Mouse (Mus musculus) testis, adult 2 months (tissue): ENCODE results near the gene Gm20388. TPM values are rescaled to one million over a fixed set of nuclear protein-coding genes. Genes with fewer than 3 reads are reported as not detected.
"Not testable (repeated sequence)": the region's sequence is repeated elsewhere in the genome, so short reads cannot be mapped to it uniquely, and the experiment has no call there.

Experiments used
- H3K27ac ChIP-seq: fragments of 200-500 bp; 2 replicates; pipeline ENCODE4 v1.5.1; 2012; ENCODE audit warnings: low read depth, low read length; ENCODE audit not compliant: control insufficient read depth, insufficient read depth
- H3K27me3 ChIP-seq: fragments of 200-500 bp; 2 replicates; pipeline ENCODE4 v1.6.1; 2012; ENCODE audit warnings: mild to moderate bottlenecking, low read length, moderate library complexity; ENCODE audit not compliant: control insufficient read depth, insufficient read depth
- H3K36me3 ChIP-seq: fragments of 200-500 bp; 2 replicates; pipeline ENCODE4 v1.6.1; 2012; ENCODE audit warnings: mild to moderate bottlenecking, low read length; ENCODE audit not compliant: control insufficient read depth, insufficient read depth
- H3K4me1 ChIP-seq: fragments of 200-500 bp; 2 replicates; pipeline ENCODE4 v1.6.1; 2012; ENCODE audit warnings: low read length; ENCODE audit not compliant: control insufficient read depth, insufficient read depth
- H3K4me3 ChIP-seq: fragments of 200-500 bp; 2 replicates; pipeline ENCODE4 v1.5.1; 2012; ENCODE audit warnings: low read depth, mild to moderate bottlenecking, low read length, moderate library complexity, mixed read lengths; ENCODE audit not compliant: control insufficient read depth
- CTCF ChIP-seq: fragments of 200-500 bp; IDR thresholded peaks from 2 replicates; pipeline ENCODE4 v1.5.1; 2012; ENCODE audit warnings: low read depth, mild to moderate bottlenecking, inconsistent platforms, low read length, moderate library complexity; ENCODE audit not compliant: control insufficient read depth, insufficient read depth, insufficient replicate concordance
- POLR2A ChIP-seq: fragments of 200-500 bp; IDR thresholded peaks from 2 replicates; pipeline ENCODE4 v1.6.1; 2012; ENCODE audit warnings: low read depth, mild to moderate bottlenecking, inconsistent platforms, low read length, moderate library complexity; ENCODE audit not compliant: control insufficient read depth
- polyA plus RNA-seq: library from polyadenylated mRNA; depleted of rRNA; stranded (reverse); fragments of >200 nt; gene quantifications from 2 replicates; pipeline ENCODE4 v1.2.3, GENCODE M21; 2012

The Gm20388 gene
- polyA plus RNA-seq, 1 experiment = 5.6 TPM

GRCm38 (mm10) chr8:123220917-123221316, 3310.3 kb downstream of the Gm20388 start:
- Histone ChIP-seq H3K27ac (no peak overlapping the region), H3K27me3 (no peaks in the 10 kb centered on the region), H3K4me3 (no peak overlapping the region), H3K4me1 (peaks cover 3% of the 10 kb centered on the region), H3K36me3 (no peaks in the 10 kb centered on the region)
- no peak for TF ChIP-seq POLR2A
- no peak for TF ChIP-seq CTCF

- peaks cover 3% of the 10 kb centered on the region for H3K36me3 ChIP-seq
- peak within 1 kb of the TSS; percentile 92 for H3K4me3 ChIP-seq
- peaks cover 3% of the 10 kb centered on the region for H3K4me1 ChIP-seq
- TF ChIP-seq POLR2A = peak; percentile 97
- no peak for TF ChIP-seq CTCF
- peak within 1 kb of the TSS; percentile 79 for H3K27ac ChIP-seq
- H3K27me3 ChIP-seq = no peaks in the 10 kb centered on the region
These were observed 3313.9 kb downstream of the Gm20388 start, which contains the start of gene Cdk10 for GRCm38 (mm10) chr8:123224278-123225266. Gene Cdk10 (plus strand): TSS chr8:123224842.

- TF ChIP-seq CTCF (no peak), POLR2A (no peak)
- Histone ChIP-seq H3K4me3 (no peak overlapping the region), H3K4me1 (peaks cover 3% of the 10 kb centered on the region), H3K27ac (no peak overlapping the region), H3K36me3 (peaks cover 3% of the 10 kb centered on the region), H3K27me3 (no peaks in the 10 kb centered on the region)
These were observed 3317.8 kb downstream of the Gm20388 start for GRCm38 (mm10) chr8:123228416-123228815.

- H3K27me3 ChIP-seq, H3K27ac ChIP-seq, H3K4me1 ChIP-seq, H3K4me3 ChIP-seq, H3K36me3 ChIP-seq: not testable (repeated sequence)
These were observed 3319.7 kb downstream of the Gm20388 start for GRCm38 (mm10) chr8:123230326-123230725.

- Histone ChIP-seq H3K27ac (no peak overlapping the region), H3K36me3 (peaks cover 3% of the 10 kb centered on the region), H3K4me1 (peaks cover 18% of the 10 kb centered on the region), H3K4me3 (no peak overlapping the region), H3K27me3 (no peaks in the 10 kb centered on the region)
- TF ChIP-seq POLR2A (no peak), CTCF (no peak)
These were observed 3321.1 kb downstream of the Gm20388 start for GRCm38 (mm10) chr8:123231742-123232141.

- peak overlapping the region; percentile 87 for H3K4me3 ChIP-seq
These were observed 3321.9 kb downstream of the Gm20388 start for GRCm38 (mm10) chr8:123232553-123232952.

GRCm38 (mm10) chr8:123233300-123233699, 3322.7 kb downstream of the Gm20388 start:
- Histone ChIP-seq H3K36me3 (no peaks in the 10 kb centered on the region), H3K4me3 (peak overlapping the region; percentile 87), H3K27me3 (no peaks in the 10 kb centered on the region), H3K27ac (no peak overlapping the region), H3K4me1 (peaks cover 18% of the 10 kb centered on the region)
- no peak for TF ChIP-seq CTCF

More at GRCm38 (mm10) chr8:123232553-123232952, 3321.9 kb downstream of the Gm20388 start:
- Histone ChIP-seq H3K27me3 (no peaks in the 10 kb centered on the region), H3K27ac (no peak overlapping the region), H3K4me1 (peaks cover 18% of the 10 kb centered on the region), H3K36me3 (peaks cover 3% of the 10 kb centered on the region)
- TF ChIP-seq CTCF (no peak), POLR2A (no peak)
